In genomic region chr1:167261750-167262149, GRCm38 (mm10) we compare ENCODE assay signal across 16 mouse cellular contexts. TPM values are rescaled to one million over a fixed set of nuclear protein-coding genes. Genes with fewer than 3 reads are reported as not detected.
DNase-seq lines count a peak whose midpoint lies in the region; ATAC-seq and TF ChIP-seq lines count a peak whose summit lies in the region.
"Had no signal": no experiment of that assay in that cellular context is flagged by ENCODE, and none has a peak within 500 bp of the region (broad histone marks: within the 10 kb centered on the region; RNA-seq: fewer than 3 reads in every experiment).

No protein-coding gene starts in this region.

- H3K9me3 ChIP-seq in stomach, embryonic 15.5 days, result no peaks in the 10 kb centered on the region
- H3K9me3 ChIP-seq in midbrain, embryonic 16.5 days (replicated peaks; ENCODE audit: control insufficient read depth, low read length, poor library complexity, severe bottlenecking), result no peaks in the 10 kb centered on the region
- H3K9me3 ChIP-seq: heart, embryonic 10.5 days; limb, embryonic 12.5 days; liver, embryonic 15.5 days; neural tube, embryonic 12.5 days had no signal

- H3K27me3 ChIP-seq in cerebellum, adult 2 months (ENCODE audit: control insufficient read depth, insufficient read depth, low read length), result no peaks in the 10 kb centered on the region
- H3K27me3 ChIP-seq in stomach, embryonic 15.5 days (replicated peaks), result no peaks in the 10 kb centered on the region
- no peaks in the 10 kb centered on the region for H3K27me3 ChIP-seq in midbrain, embryonic 16.5 days (ENCODE audit: control insufficient read depth, insufficient read depth, low read depth, low read length)
- H3K27me3 ChIP-seq: limb, embryonic 12.5 days; liver, embryonic 15.5 days; neural tube, embryonic 12.5 days had no signal

- H3K9ac ChIP-seq in stomach, embryonic 15.5 days, result no peak overlapping the region
- no peak overlapping the region for H3K9ac ChIP-seq in midbrain, embryonic 16.5 days (ENCODE audit: low read depth, low read length)
- H3K9ac ChIP-seq: limb, embryonic 12.5 days; liver, embryonic 15.5 days; neural tube, embryonic 12.5 days had no signal

- 22% methylated on average over 11 of the region's 11 CpGs for WGBS in cerebellum, adult 2 months
- WGBS in lung, adult 2 months, result 69% methylated on average over 11 of the region's 11 CpGs
- 80% methylated on average over 11 of the region's 11 CpGs for WGBS in stomach, embryonic 15.5 days
- WGBS in midbrain, embryonic 16.5 days, result 95% methylated on average over 11 of the region's 11 CpGs

- peaks cover 33% of the 10 kb centered on the region for H3K4me1 ChIP-seq in cerebellum, adult 2 months (ENCODE audit: control insufficient read depth, insufficient read depth, low read length)
- H3K4me1 ChIP-seq in lung, adult 2 months (ENCODE audit: control insufficient read depth, insufficient read depth, low read length), result no peaks in the 10 kb centered on the region
- H3K4me1 ChIP-seq in stomach, embryonic 15.5 days, result peaks cover 35% of the 10 kb centered on the region
- no peaks in the 10 kb centered on the region; the same call in 1 of the 2 replicates for H3K4me1 ChIP-seq in midbrain, embryonic 16.5 days (ENCODE audit: control insufficient read depth, insufficient read depth, low read length)

- 0 out of 2 replicates have a peak overlapping the region, but pooled peaks have one; percentile 32 for H3K27ac ChIP-seq in cerebellum, adult 2 months (ENCODE audit: insufficient read depth, low read length)
- peak overlapping the region; percentile 17; the same call in 1 of the 2 replicates for H3K27ac ChIP-seq in stomach, embryonic 15.5 days
- no peak overlapping the region for H3K27ac ChIP-seq in midbrain, embryonic 16.5 days (ENCODE audit: low read length)
- H3K27ac ChIP-seq: kidney, postnatal 0 days; limb, embryonic 12.5 days; liver, embryonic 15.5 days; neural tube, embryonic 12.5 days had no signal

- TF ChIP-seq CTCF in cerebellum, adult 2 months (IDR thresholded peaks at IDR 0.05; ENCODE audit: borderline replicate concordance, insufficient read depth, low read depth, low read length), result no peak
- no peak for TF ChIP-seq CTCF in lung, adult 2 months (IDR thresholded peaks at IDR 0.05; ENCODE audit: insufficient read depth, low read length)

- ATAC-seq in stomach, embryonic 15.5 days (ENCODE audit: insufficient read depth, low FRiP score, low read depth), result 0 out of 2 replicates have a peak, but pooled peaks have one; percentile 25
- ATAC-seq in midbrain, embryonic 16.5 days, result no peak
- ATAC-seq: hindbrain, embryonic 16.5 days had no signal

- DNase-seq in cerebellum, adult 2 months, result peak in 1 of 2 experiments; percentile 53
- no peak for DNase-seq in cerebellum, adult 8-10 months
- peak; percentile 9 to 52 for DNase-seq in kidney, postnatal 25 days
- no peak for DNase-seq in kidney, postnatal 14 days
- peak; percentile 38 for DNase-seq in lung, adult 2 months
- DNase-seq: gastrocnemius, postnatal 25 days; right cerebral cortex, postnatal 25 days; thymus, adult 2 months had no signal

- H3K4me3 ChIP-seq in cerebellum, adult 2 months (replicated peaks; ENCODE audit: insufficient read depth, low read depth, low read length), result no peak overlapping the region
- no peak overlapping the region for H3K4me3 ChIP-seq in lung, adult 2 months (replicated peaks; ENCODE audit: extremely low read depth, low read depth, low read length)
- H3K4me3 ChIP-seq in stomach, embryonic 15.5 days (replicated peaks), result no peak overlapping the region
- H3K4me3 ChIP-seq in midbrain, embryonic 16.5 days (ENCODE audit: low read depth, low read length), result no peak overlapping the region
- H3K4me3 ChIP-seq: heart, embryonic 10.5 days; limb, embryonic 12.5 days; liver, embryonic 15.5 days; neural tube, embryonic 12.5 days had no signal

- no peak overlapping the region for H3K4me2 ChIP-seq in stomach, embryonic 15.5 days
- no peak overlapping the region for H3K4me2 ChIP-seq in midbrain, embryonic 16.5 days (ENCODE audit: low read length)
- H3K4me2 ChIP-seq: limb, embryonic 12.5 days; liver, embryonic 15.5 days; neural tube, embryonic 12.5 days had no signal

- no peaks in the 10 kb centered on the region for H3K36me3 ChIP-seq in stomach, embryonic 15.5 days
- H3K36me3 ChIP-seq in midbrain, embryonic 16.5 days (ENCODE audit: control insufficient read depth, insufficient read depth, low read length), result no peaks in the 10 kb centered on the region
- H3K36me3 ChIP-seq: heart, embryonic 10.5 days; limb, embryonic 12.5 days; liver, embryonic 15.5 days had no signal

- no peak for TF ChIP-seq POLR2A in cerebellum, adult 2 months (IDR thresholded peaks at IDR 0.05; ENCODE audit: borderline replicate concordance, insufficient read depth, low read length)
- TF ChIP-seq POLR2A in lung, adult 2 months (IDR thresholded peaks at IDR 0.05; ENCODE audit: borderline replicate concordance, extremely low read depth, low read depth, low read length), result no peak

RNA-seq across cellular contexts. Expression of gene Uck2, which starts 23.4 kb away (rescaled TPM):
- 20.7 and 24.3 TPM in 2 replicates for polyA plus RNA-seq in cerebellum, adult 2 months (2012; rRNA removed)
- polyA plus RNA-seq in lung, adult 2 months (2012; rRNA removed), result 12.6 and 17.4 TPM in 2 replicates
- polyA plus RNA-seq in stomach, embryonic 15.5 days (2015; fragmentation: Nextera tagmentation; extraction: Ambion mirVana), result 73.3 and 79.9 TPM in 2 replicates
- polyA plus RNA-seq in midbrain, embryonic 16.5 days (2015; fragmentation: Nextera tagmentation; extraction: Ambion mirVana), result 48.9 and 52.3 TPM in 2 replicates

RNA-seq across cellular contexts. Expression of gene Tmco1, which starts 46.4 kb away (rescaled TPM):
- polyA plus RNA-seq in cerebellum, adult 2 months (2012; rRNA removed), result 71.7 and 74.9 TPM in 2 replicates
- polyA plus RNA-seq in lung, adult 2 months (2012; rRNA removed), result 42.7 and 56.7 TPM in 2 replicates
- polyA plus RNA-seq in stomach, embryonic 15.5 days (2015; fragmentation: Nextera tagmentation; extraction: Ambion mirVana), result 86.2 and 94.3 TPM in 2 replicates
- 81.2 and 84.4 TPM in 2 replicates for polyA plus RNA-seq in midbrain, embryonic 16.5 days (2015; fragmentation: Nextera tagmentation; extraction: Ambion mirVana)

Comparison
In these comparisons a context has a peak if more than half of its experiments do, and no peak if none do; other contexts are left out.
1. DNase-seq: peak in kidney, postnatal 25 days (2 of 2) and lung, adult 2 months (single experiment); none in cerebellum, adult 8-10 months (single experiment) and kidney, postnatal 14 days (single experiment).